Mouse (Mus musculus) G1E-ER4 (cell line): ENCODE results near the gene Apobec2. TPM values are rescaled to one million over a fixed set of nuclear protein-coding genes. Genes with fewer than 3 reads are reported as not detected.

Experiments used
- GATA1 ChIP-seq: IDR thresholded peaks from one replicate; pipeline ENCODE4 v1.8.0; 2012; ENCODE audit warnings: low read length, inconsistent platforms
- polyA plus RNA-seq: library from polyadenylated mRNA; stranded (reverse); fragments of >175 nt; gene quantifications from 2 replicates; pipeline ENCODE4 v1.2.3, GENCODE M21; 2012

Gene Apobec2
- polyA plus RNA-seq, 1 experiment = 0.14 TPM

DNA sequence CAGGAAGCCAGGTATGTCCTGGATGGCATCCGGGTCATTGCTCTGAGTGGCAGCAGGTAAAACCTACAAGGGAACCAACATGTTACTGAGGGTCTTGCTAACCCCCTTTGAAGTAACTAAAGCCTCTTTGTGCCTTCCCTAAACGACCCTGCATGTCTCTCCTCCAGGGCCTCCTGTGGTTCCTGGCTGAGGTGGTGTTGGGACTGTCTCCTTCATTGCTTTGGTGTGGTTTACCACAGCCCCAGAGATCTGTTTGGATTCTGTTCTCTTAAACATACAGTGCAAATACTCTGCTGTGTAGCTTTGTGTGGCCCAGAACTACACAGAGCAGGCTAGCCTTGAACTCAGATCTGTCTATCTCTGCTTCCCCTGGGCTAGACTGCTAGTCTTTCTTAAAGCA, 13.2 kb downstream of the Apobec2 start:
- no peak for TF ChIP-seq GATA1

DNA sequence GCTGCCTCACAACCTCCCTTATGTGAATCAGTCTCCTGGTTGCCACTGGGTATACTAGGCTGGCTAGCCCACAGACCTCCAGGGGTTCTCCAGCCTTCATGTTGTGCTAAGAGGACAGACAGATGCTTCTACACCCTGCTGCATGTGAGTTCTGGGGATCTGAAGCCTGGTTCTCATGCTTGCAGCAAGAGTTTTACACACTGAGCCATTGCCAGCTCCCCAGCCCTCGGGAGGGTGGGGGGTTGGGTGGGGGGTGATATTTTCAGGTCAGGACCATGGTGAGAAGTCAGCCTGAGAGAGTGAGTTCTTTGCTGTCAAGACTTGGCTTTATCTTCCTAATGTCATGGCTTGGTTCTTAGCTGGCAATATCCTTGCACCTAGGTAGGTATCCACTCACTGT, 13.9 kb downstream of the Apobec2 start:
- TF ChIP-seq GATA1 = no peak

DNA sequence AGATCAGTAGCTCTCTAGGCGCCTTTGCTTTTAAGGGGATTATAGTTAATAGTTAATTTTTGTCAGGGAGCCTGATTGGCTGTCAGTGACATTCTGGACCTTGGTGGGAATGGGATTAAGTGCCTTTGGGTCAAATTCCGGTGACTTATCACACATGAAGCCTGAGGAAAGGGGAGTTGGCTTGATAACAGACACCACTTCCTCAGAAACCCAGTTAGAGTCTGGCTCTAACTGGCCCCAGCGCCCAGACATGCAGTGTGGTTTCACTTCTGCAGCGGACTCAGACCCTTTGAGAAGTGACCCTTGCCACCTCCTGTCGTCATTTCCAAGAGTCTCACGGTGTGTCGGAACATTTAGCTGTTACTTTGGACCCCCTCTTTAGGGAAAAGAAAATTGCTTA, 14.6 kb downstream of the Apobec2 start:
- TF ChIP-seq GATA1 = no peak

DNA sequence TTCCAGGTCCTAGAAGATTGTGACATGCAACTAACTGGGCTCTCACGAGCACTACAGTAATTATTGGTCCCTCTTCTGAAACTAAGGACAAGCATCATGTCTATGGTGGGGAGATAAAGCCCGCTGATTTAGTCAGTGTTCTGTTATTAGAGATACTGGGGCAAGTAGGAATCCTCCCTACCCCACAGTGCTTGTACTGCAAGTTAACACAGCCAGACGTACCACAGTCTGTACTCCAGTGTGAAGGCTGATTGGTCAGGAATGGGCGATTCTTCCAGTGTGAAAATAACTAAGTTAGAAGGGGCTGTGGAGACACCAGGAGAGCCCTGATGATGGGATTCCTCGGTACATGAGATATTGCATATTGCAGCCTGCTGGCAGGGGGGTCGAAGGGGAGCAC, 15.2 kb downstream of the Apobec2 start:
- no peak for TF ChIP-seq GATA1

DNA sequence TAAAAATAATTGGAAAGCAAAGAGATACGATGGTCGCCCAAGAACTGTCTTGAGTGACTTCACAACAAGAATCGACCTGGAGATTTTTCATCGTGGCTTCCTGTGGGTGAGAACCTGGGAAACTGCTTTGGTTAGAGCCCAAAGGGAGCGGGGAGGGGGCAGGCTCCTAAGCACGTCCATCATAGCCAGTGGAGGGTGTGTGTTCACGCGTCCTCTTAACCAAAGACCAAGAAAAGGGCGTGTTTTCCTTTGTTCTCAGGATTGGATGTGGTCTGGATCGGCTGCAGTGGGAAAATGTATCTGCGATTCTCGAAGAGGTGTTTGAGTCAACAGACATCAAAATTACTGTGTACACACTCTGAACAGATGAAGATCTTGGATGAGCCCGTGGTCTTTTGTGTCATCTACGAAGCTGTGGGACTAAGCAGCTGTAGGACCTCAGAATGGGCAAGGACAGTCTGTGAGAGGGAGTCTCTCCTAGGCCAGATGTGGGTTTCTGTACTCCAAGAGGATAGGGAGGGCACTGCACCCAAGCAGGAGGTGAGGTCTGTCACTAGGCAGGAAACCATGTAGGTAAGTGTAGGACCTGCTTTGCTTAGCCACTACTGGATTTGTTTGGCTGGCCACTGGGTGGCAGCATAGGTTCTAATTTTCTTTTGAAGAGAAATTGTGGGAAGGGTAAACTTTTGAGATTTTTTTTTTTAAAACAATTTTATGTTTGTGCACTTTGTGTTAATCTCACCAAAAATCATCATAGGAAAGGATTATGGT, 16.1 kb downstream of the Apobec2 start:
- TF ChIP-seq GATA1 = no peak

DNA sequence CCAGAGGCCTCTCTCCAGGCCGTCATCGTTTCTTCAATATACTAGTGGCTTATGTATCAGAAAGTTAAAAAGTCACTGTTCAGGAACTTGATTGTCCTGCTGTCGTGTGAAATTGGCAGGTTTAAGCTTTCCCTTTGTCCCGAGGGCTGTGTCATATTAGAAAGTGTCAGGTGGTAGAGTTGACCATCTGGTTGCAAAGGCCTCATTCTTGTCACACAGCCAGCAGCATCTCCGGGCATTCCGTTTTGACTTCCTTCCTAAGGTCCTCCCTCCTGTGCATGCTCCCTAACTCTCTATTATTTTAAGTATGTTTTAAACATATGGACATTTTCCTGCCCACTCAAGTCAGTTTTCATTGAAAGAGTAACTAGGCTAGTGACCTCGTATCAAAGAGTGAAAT, 16.7 kb downstream of the Apobec2 start:
- TF ChIP-seq GATA1 = no peak

DNA sequence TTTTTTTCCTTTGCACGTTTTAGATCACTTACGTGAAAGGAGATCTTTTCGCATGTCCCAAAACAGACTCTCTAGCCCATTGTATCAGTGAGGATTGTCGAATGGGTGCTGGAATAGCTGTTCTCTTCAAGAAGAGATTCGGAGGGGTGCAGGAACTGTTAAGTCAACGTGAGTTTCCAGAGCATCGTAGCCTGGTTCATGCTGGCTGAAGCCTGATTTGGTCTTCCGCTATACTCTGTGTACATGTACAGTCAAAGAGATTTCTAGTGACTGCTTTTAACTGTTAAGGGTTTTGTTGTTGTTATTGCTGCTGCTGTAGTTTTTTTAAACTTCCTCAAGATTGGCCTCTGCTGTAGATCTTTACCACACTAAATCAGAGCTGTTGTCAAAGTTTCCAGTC, 21.5 kb downstream of the Apobec2 start:
- TF ChIP-seq GATA1 = no peak

DNA sequence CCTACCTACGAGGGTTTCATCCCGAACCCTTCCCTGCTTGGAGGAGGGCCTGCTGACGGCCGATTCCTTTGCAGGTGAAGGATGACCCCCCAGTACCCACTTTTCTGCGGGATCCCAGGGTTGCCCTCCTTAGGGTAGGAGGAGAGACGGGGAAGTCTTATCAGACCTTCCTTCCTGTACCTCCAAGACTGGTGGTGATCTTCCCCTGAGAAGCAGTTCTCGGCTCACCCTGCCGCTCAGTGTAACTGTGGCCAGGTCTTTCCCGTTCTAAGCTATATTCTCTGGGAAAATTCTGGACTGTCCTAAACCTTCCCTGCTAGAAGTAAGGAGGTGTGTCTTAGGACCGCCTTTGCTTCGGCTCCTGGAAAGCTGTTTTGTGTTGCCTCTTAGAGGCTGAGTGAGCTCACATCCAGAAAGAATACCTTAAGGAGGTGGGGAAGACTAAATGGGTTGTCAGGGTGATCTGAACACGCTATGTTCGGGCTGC, 22.4 kb downstream of the Apobec2 start:
- no peak for TF ChIP-seq GATA1

DNA sequence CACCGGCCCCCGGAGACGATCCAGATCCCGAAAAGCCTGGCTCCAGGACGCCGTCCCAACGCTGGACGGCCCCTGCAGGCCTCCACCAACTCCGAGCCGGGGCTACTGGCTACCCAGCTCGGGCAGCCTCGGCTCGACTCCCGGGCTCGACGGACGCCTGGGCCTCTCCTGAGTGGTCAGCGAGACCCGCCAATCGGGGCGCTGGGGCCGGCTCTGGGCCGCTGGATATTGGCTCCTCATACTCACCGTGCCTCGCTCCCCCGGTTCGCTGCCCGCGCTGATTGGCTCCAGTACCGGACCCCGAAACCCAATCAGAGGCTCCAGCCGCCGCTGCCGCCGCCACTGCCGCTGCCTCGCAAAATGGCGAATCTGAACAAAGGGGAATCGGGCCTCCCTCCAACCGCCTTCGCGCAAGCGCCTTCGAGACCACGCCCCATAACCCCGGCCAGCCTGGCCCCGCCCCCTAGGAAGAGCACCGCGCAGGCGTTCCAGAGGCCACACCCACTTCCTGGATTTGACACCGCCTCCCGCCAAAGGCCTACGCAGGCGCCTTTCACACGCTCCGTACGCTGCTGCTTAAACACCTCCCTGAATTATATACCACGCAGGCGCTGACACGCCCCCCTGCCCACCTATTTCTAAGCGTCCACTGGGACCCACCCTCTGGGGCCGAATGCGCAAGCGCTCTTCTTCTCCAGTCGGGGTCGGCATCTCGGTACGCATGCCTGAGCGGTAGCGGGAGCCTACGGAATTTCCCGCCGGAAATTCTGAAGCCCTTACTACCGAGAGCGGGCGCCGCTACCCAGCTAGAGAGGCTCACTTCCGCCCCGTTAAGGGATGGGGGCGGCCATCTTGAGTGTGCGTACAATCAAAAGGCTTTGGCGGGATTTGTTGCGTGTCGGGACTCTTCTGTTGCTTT, 23.1 kb downstream of the Apobec2 start, which contains the start of the genes Nfya and Oard1:
Nfya (minus strand) TSS at position 527 of the 919 bp plus-strand sequence.
Oard1 (plus strand) TSS at position 635 of the 919 bp plus-strand sequence.
- TF ChIP-seq GATA1 = no peak

DNA sequence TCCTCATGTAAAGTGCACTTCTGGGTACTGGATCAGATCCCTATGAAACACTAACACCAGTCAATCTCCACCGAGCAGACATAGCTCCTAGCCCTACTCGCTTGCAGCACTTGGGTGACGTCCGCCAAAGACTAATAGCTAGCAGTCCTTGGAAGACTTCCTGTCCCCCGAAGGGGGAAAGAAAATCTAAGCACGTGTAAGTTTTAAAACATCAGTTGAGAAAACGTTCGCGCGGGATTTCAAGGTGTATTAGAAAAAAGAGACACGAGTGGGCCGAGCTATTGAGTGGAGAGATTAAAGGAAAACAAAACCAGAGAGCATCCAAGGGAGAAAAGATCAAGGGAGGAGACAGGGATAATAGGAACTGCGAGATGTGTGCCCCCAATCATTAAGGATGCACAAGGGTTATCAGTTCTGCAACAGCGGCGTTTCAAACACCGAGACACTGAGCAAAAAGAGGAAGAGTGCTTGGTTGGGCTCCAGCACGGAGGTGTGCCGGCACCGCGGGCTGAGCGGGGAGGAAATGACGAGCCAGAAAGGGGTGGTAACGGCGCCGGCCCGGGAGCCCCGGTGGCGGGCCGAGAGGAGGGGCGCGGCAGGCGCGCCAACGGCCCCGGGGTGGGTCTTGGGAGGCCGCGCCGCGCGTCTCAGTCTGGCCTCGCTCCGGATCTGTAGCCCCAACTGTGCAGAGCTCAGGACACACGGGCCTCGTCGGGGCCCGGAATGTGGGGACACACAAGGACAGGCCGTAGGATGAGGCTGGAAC, 24.0 kb downstream of the Apobec2 start:
- no peak for TF ChIP-seq GATA1

DNA sequence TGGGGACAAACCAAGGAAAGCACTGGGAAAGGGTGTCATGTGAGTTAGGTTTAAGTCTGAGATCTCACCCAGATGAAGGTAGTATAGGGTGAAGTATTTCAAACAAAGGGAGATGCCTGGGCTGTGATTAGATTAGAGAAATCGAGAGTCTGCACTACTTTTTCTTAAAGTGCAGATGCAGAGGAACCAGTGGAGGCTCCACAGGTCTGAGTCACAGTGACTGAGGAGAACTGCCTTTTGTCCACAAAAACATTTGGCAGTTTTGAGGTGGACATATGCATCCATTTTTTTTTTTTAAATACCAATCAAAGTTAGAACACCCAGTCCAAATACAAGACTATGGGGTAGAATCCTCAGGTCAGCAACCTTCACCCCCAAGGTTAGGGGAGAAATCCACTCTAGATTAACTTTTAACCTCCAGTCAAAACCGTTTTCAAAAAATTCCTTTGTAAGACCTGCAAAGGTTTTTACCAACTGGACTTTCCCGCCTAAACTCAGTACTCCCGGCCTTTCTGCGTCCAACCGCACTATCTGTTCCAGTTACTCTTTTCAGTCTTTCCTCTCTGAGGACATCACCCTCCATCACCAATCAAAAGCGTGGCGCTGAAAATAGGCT, 24.7 kb downstream of the Apobec2 start:
- no peak for TF ChIP-seq GATA1

DNA sequence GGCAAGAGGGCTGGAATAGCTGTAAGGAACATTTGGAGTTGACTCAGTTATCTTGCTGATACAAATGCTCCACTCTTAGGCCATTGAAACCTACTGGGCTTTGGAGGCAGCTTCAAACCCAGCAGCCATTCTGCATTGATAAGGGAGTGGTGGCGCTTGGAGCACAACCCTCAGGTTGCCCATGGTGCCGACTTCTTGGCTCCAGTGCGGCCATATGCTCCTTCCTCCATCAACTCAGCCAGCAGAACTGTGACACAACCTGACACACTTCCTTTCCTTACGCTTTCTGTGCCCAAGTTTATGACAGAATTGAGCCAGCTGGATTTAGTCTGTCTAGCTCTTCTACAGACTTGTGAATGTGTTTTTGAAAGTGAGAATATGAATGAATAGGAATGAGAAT, 25.6 kb downstream of the Apobec2 start:
- TF ChIP-seq GATA1 = no peak

DNA sequence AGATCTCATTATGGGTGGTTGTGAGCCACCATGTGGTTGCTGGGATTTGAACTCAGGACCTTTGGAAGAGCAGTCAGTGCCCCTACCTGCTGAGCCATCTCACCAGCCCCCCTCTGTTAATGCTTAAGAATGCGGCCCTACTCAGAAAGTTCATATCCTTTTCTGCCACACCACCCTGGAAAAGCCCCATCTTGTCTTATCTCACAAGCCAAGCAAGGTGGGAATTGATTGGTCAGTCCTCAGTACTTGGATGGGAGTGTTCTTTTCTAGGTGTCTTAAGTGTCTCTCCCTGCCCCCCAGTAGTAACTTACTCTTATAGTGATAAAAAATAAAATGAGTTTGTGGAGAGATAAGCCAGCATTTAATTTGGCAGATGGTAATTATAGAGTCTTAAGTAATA, 28.0 kb downstream of the Apobec2 start:
- no peak for TF ChIP-seq GATA1

DNA sequence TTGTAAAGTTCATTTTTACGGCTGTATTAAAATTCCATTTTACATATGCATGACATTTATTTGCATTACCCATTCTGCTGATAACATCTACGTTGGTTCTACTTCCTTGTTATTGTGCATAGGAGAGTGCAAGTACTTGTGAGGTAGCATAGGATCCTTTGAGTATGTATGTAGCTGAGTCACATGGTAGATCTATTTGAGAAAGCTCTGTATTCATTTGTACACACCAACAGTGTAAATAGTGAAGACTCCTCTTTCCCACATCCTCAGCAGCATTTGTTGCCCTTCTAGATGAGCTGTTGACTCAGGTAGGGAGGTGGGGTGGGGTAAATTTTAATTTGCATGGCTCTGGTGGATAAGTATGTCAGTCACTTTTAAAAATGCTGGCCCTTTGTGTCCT, 28.9 kb downstream of the Apobec2 start:
- TF ChIP-seq GATA1 = no peak

DNA sequence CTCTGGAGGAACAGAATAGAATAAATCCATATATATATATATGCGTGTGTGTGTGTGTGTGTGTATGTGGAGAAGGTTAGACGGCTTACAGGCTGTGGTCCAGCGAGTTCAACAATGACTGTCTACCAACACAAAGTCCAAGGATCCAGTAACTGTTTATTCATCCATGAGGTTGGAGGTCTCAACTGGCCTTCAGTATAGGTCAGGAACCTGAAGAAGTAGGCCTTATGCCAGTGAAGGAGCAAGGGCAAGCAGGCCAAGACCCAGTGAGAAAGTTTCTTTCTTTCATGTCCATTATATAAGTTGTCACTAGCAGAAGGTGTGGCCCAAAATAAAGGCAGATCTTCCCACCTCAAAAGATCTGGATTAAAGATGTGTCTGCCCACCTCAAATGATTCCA, 30.0 kb downstream of the Apobec2 start:
- TF ChIP-seq GATA1 = no peak
